Comparison of ENCODE assay signal across 8 mouse cellular contexts in genomic region chr1:194761432-194762212, GRCm38 (mm10).
A peak's percentile ranks its signal among the peaks of the same experiment; 100 is the strongest.
DNase-seq lines count a peak whose midpoint lies in the region; ATAC-seq and TF ChIP-seq lines count a peak whose summit lies in the region.
"Had no signal": no experiment of that assay in that cellular context is flagged by ENCODE, and none has a peak within 500 bp of the region (broad histone marks: within the 10 kb centered on the region; RNA-seq: fewer than 3 reads in every experiment).

No protein-coding gene starts in this region.

- H3K27ac ChIP-seq in ES-E14 (ENCODE audit: insufficient read depth, low read depth, low read length, poor library complexity, severe bottlenecking) = no peak overlapping the region
- H3K27ac ChIP-seq in bone marrow, adult 2 months (ENCODE audit: control insufficient read depth, insufficient read depth, low read depth, low read length, poor library complexity) = no peak overlapping the region
- H3K27ac ChIP-seq in liver, embryonic 15.5 days (replicated peaks) = no peak overlapping the region
- H3K27ac ChIP-seq in forebrain, embryonic 14.5 days (ENCODE audit: low read depth, low read length) = no peak overlapping the region
- H3K27ac ChIP-seq: limb, embryonic 15.5 days had no signal

- TF ChIP-seq POLR2A in bone marrow, adult 2 months (IDR thresholded peaks at IDR 0.05; ENCODE audit: borderline replicate concordance, control insufficient read depth, low read depth, low read length) = no peak

- 60% methylated on average over 2 of the region's 2 CpGs for WGBS in bone marrow, adult 2 months
- 34% methylated on average over 2 of the region's 2 CpGs for WGBS in liver, embryonic 15.5 days (ENCODE audit: insufficient replicate concordance)
- WGBS in forebrain, embryonic 14.5 days = 86% methylated on average over 2 of the region's 2 CpGs

- H3K36me3 ChIP-seq in ES-E14 (ENCODE audit: control insufficient read depth, insufficient read depth, low read length, poor library complexity, severe bottlenecking) = no peaks in the 10 kb centered on the region
- H3K36me3 ChIP-seq in liver, embryonic 15.5 days (replicated peaks) = no peaks in the 10 kb centered on the region
- H3K36me3 ChIP-seq in forebrain, embryonic 14.5 days (ENCODE audit: control insufficient read depth, insufficient read depth, low read length) = peaks cover 88% of the 10 kb centered on the region

- no peaks in the 10 kb centered on the region for H3K27me3 ChIP-seq in liver, embryonic 15.5 days
- H3K27me3 ChIP-seq in forebrain, embryonic 14.5 days (replicated peaks; ENCODE audit: control insufficient read depth, insufficient read depth, low read length) = no peaks in the 10 kb centered on the region
- H3K27me3 ChIP-seq: limb, embryonic 15.5 days had no signal

- H3K9me3 ChIP-seq in ES-E14 (ENCODE audit: control insufficient read depth, insufficient read depth, low read depth, low read length) = no peaks in the 10 kb centered on the region
- no peaks in the 10 kb centered on the region for H3K9me3 ChIP-seq in liver, embryonic 15.5 days (replicated peaks)
- H3K9me3 ChIP-seq in forebrain, embryonic 14.5 days (replicated peaks; ENCODE audit: control insufficient read depth, low read length) = no peaks in the 10 kb centered on the region
- H3K9me3 ChIP-seq: limb, embryonic 15.5 days had no signal

- peak; percentile 40 for TF ChIP-seq CTCF in bone marrow, adult 2 months (IDR thresholded peaks at IDR 0.05; ENCODE audit: control insufficient read depth, insufficient read depth, low read length)

- in situ Hi-C loops in ES-E14 (cut with MboI; ENCODE audit: low sequenced_read_pairs in 2 of 2, unreplicated experiment in 2 of 2) = no loop called here

- no peak overlapping the region for H3K4me3 ChIP-seq in ES-E14 (ENCODE audit: insufficient read depth in 1 of 2, low read depth in 1 of 2, low read length in 2 of 2, poor library complexity in 1 of 2, severe bottlenecking in 1 of 2)
- H3K4me3 ChIP-seq in bone marrow, adult 2 months (replicated peaks; ENCODE audit: control insufficient read depth, low read depth, low read length) = no peak overlapping the region
- H3K4me3 ChIP-seq in liver, embryonic 15.5 days (replicated peaks) = no peak overlapping the region
- H3K4me3 ChIP-seq in forebrain, embryonic 14.5 days (ENCODE audit: low read depth, low read length) = no peak overlapping the region
- H3K4me3 ChIP-seq: limb, embryonic 15.5 days had no signal

- no peak overlapping the region for H3K4me2 ChIP-seq in liver, embryonic 15.5 days
- no peak overlapping the region for H3K4me2 ChIP-seq in forebrain, embryonic 14.5 days (ENCODE audit: low read length)
- H3K4me2 ChIP-seq: limb, embryonic 15.5 days had no signal

- H3K4me1 ChIP-seq in ES-E14 (ENCODE audit: control insufficient read depth in 2 of 2, insufficient read depth in 2 of 2, low read length in 2 of 2, poor library complexity in 1 of 2) = no peaks in the 10 kb centered on the region
- H3K4me1 ChIP-seq in bone marrow, adult 2 months (ENCODE audit: control insufficient read depth, insufficient read depth, low read length) = no peaks in the 10 kb centered on the region
- peaks cover 22% of the 10 kb centered on the region for H3K4me1 ChIP-seq in liver, embryonic 15.5 days (replicated peaks)
- no peaks in the 10 kb centered on the region for H3K4me1 ChIP-seq in forebrain, embryonic 14.5 days (ENCODE audit: control insufficient read depth, insufficient read depth, low read length)
- H3K4me1 ChIP-seq: limb, embryonic 15.5 days had no signal

- ATAC-seq in liver, embryonic 15.5 days (ENCODE audit: insufficient read depth) = peak; percentile 81
- ATAC-seq in forebrain, embryonic 14.5 days = no peak

- DNase-seq in kidney, adult 9 months = peak; percentile 38
- DNase-seq in kidney, adult 11 months = no peak
- DNase-seq in ES-E14 (ENCODE audit: low read depth, low spot score) = peak; percentile 16
- DNase-seq in forebrain, embryonic 14.5 days (ENCODE audit: low spot score) = no peak
- no peak for DNase-seq in frontal cortex, postnatal 25 days (ENCODE audit: low spot score in 2 of 2)

- H3K9ac ChIP-seq in ES-E14 (ENCODE audit: insufficient read depth, low read depth, low read length, poor library complexity, severe bottlenecking) = no peak overlapping the region
- H3K9ac ChIP-seq in liver, embryonic 15.5 days = no peak overlapping the region
- H3K9ac ChIP-seq in forebrain, embryonic 14.5 days (ENCODE audit: low read length) = no peak overlapping the region
- H3K9ac ChIP-seq: limb, embryonic 15.5 days had no signal

TF ChIP-seq in ES-E14, 5 proteins besides CTCF, POLR2A, EP300 and RAD21:
- TF ChIP-seq HCFC1 (IDR thresholded peaks at IDR 0.05; ENCODE audit: borderline replicate concordance, insufficient read depth, low read length) (no peak), ZNF384 (IDR thresholded peaks at IDR 0.05; ENCODE audit: low read depth, low read length) (0 out of 2 replicates have a peak, but pooled peaks have one; percentile 62)

Comparison
In these comparisons a context has a peak if more than half of its experiments do, and no peak if none do; other contexts are left out.
1. DNase-seq: peak in kidney, adult 9 months (single experiment) and ES-E14 (single experiment); none in kidney, adult 11 months (single experiment), forebrain, embryonic 14.5 days (single experiment) and frontal cortex, postnatal 25 days (0 of 2).